ENCODE assay signal across 9 mouse cellular contexts in the genomic region with DNA sequence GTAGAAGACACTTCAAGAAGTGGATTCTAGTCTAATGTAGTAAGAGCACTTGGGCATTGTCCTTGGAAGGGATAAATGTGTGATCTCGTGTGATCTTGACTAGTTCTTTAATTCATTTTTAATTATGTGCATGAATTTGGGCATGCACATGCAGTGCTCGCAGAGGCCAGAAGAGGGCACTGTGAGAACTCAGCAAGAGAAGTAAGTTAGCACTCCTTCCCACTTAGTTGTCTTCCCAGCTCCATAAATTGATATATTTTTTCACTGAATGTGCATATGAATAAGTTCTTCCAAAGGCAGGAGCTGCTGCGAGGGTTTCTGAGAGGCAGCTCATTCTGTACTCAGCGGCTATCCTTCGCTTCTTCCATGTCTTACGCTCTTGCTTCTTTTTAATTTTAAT. TPM values are rescaled to one million over a fixed set of nuclear protein-coding genes. Genes with fewer than 3 reads are reported as not detected.
DNase-seq lines count a peak whose midpoint lies in the region; ATAC-seq and TF ChIP-seq lines count a peak whose summit lies in the region.
"Had no signal": no experiment of that assay in that cellular context is flagged by ENCODE, and none has a peak within 500 bp of the region (broad histone marks: within the 10 kb centered on the region; RNA-seq: fewer than 3 reads in every experiment).

No protein-coding gene starts in this region.

- intact Hi-C loops in heart, postnatal 25 days (cut with DNase I) = loop anchor here (1.0 kb wide), 1 partner anchor 360 kb away; no protein-coding TSS in a partner anchor

- H3K4me1 ChIP-seq in E14TG2a.4 (replicated peaks; ENCODE audit: low read depth, low read length) = peaks cover 13% of the 10 kb centered on the region

- TF ChIP-seq CTCF in E14TG2a.4 (conservative IDR thresholded peaks at IDR 0.05; ENCODE audit: low read length) = peak; percentile 93

- no peak overlapping the region for H3K4me3 ChIP-seq in E14TG2a.4 (replicated peaks; ENCODE audit: low read length)
- H3K4me3 ChIP-seq: lung, embryonic 15.5 days had no signal

- H3K36me3 ChIP-seq in E14TG2a.4 (ENCODE audit: insufficient read depth, low read length) = no peaks in the 10 kb centered on the region
- H3K36me3 ChIP-seq: lung, embryonic 15.5 days had no signal

- peaks cover 15% of the 10 kb centered on the region for H3K27me3 ChIP-seq in E14TG2a.4 (ENCODE audit: insufficient read depth, low read length)
- H3K27me3 ChIP-seq: lung, embryonic 15.5 days had no signal

- peak; percentile 28 to 83 for DNase-seq in heart, adult 18-20 months
- DNase-seq in heart, postnatal 25 days (ENCODE audit: low spot score) = no peak
- peak; percentile 6 for DNase-seq in c-Kit-positive CD71-positive TER-119-negative erythroid progenitor cells, embryonic 14.5 days (ENCODE audit: low read depth)
- peak; percentile 71 to 82 for DNase-seq in frontal cortex, postnatal 14 days (ENCODE audit: low spot score in 2 of 2)
- DNase-seq in layer of hippocampus, adult 9-10 months (ENCODE audit: low spot score) = peak; percentile 85
- peak; percentile 45 for DNase-seq in thymus, postnatal 25 days

- no peaks in the 10 kb centered on the region for H3K9me3 ChIP-seq in E14TG2a.4 (ENCODE audit: low read length)
- H3K9me3 ChIP-seq: lung, embryonic 15.5 days had no signal

- peak; percentile 54; the same call in 1 of the 2 replicates for ATAC-seq in megakaryocyte, adult 5-6 weeks (ENCODE audit: poor library complexity, severe bottlenecking)

RNA-seq across cellular contexts. Expression of a gene that starts 3.2 kb away (rescaled TPM):
- total RNA-seq in heart, adult 18-20 months (2021) = not detected
- total RNA-seq in heart, postnatal 25 days (2021) = not detected
- not detected in 2 replicates for total RNA-seq in megakaryocyte, adult 5-6 weeks (2015)
- total RNA-seq in megakaryocyte, adult 5-6 weeks (2017) = not detected in 2 replicates

RNA-seq across cellular contexts. Expression of a gene that starts 24.3 kb away (rescaled TPM):
- not detected for total RNA-seq in heart, adult 18-20 months (2021)
- not detected for total RNA-seq in heart, postnatal 25 days (2021)
- total RNA-seq in megakaryocyte, adult 5-6 weeks (2015) = not detected in 2 replicates
- total RNA-seq in megakaryocyte, adult 5-6 weeks (2017) = not detected in 2 replicates

RNA-seq across cellular contexts. Expression of a gene that starts 37.9 kb away (rescaled TPM):
- not detected for total RNA-seq in heart, adult 18-20 months (2021)
- not detected for total RNA-seq in heart, postnatal 25 days (2021)
- total RNA-seq in megakaryocyte, adult 5-6 weeks (2015) = not detected in 2 replicates
- total RNA-seq in megakaryocyte, adult 5-6 weeks (2017) = not detected in 2 replicates
